Mouse (Mus musculus): ENCODE results near the gene Klhl6.

DNA sequence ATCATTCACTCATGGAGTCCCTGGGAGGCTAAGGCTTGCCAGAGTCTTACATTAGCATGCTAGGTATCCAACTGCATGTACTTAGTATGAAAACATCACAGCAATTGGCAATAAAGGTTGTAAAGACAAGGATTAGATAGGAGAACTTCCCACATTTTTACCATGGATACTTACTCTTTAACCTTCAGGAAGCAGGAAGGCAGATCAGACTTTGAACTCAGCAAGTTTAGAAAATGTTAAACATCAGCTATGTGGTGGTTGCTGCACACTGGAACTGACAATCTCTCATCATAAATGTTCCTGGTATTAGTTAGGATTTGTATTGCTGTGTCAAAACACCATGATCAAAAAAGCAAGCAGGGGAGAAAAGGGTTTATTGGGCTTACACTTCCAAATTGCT is 29.8 kb upstream of the Klhl6 start:
- TF ChIP-seq CTCF (IDR thresholded peaks at IDR 0.05; ENCODE audit: extremely low read depth, insufficient read depth, insufficient read length, insufficient replicate concordance) (no peak), POLR2A (IDR thresholded peaks at IDR 0.05; ENCODE audit: low read depth, low read length) (no peak)

All from spleen, adult 2 months (tissue).